Mouse (Mus musculus): ENCODE data around the gene Ctnnal1.

DNA sequence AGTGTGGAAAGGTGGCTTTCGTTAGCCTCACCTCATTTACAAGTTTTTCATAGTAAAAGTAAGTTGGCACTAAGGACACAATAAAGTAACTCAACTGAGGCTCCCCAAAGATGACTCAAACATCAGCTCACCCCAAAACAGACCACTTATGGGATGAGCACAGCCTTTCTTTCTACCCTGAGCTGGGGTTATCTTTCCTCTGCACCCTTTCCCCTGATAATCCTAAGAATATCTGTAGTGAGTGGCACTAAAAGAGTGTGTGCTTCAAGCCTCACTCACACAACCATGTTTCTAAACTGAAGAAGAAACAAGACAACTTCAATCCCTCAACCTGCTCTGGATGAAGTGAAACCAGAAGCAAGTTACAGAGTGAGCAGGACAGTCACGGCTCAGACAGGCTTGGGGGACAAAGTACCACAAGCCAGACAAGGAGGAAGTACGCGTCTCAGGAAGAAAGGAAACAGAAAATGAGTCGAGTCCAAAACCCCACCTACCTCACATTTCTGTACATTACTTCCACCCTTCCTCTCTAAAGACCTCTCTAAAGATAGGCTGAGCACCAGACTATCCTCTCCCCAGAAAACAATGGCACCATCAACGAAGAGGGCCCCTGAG, 27.6 kb upstream of the Ctnnal1 start:
- TF ChIP-seq CTCF (IDR thresholded peaks at IDR 0.05; ENCODE audit: low read depth) (no peak), EP300 (optimal IDR thresholded peaks at IDR 0.05) (no peak)
